Mouse (Mus musculus): ENCODE measurements around the gene Crp. TPM values are rescaled to one million over a fixed set of nuclear protein-coding genes. Genes with fewer than 3 reads are reported as not detected.

Crp gene
- polyA plus RNA-seq (2015; fragmentation: Nextera tagmentation; extraction: Ambion mirVana), result 0.65 and 0.67 TPM in 2 replicates

- DNase-seq (ENCODE audit: low spot score), result no peak
Measured at GRCm38 (mm10) chr1:172697844-172698243, at the start of gene Crp. TSS of gene Crp (plus strand) at chr1:172698055.

- DNase-seq (ENCODE audit: low spot score), result no peak
Measured at GRCm38 (mm10) chr1:172649396-172649795, 48.5 kb upstream of the Crp start.

GRCm38 (mm10) chr1:172650519-172651287, 47.2 kb upstream of the Crp start:
- DNase-seq (ENCODE audit: low spot score), result no peak

- no peak for DNase-seq (ENCODE audit: low spot score)
Measured at GRCm38 (mm10) chr1:172651288-172651987, 46.4 kb upstream of the Crp start.

GRCm38 (mm10) chr1:172652040-172652662, 45.7 kb upstream of the Crp start:
- DNase-seq (ENCODE audit: low spot score), result no peak

- no peak for DNase-seq (ENCODE audit: low spot score)
Measured at GRCm38 (mm10) chr1:172653900-172654299, 44.0 kb upstream of the Crp start.

- no peak for DNase-seq (ENCODE audit: low spot score)
Measured at GRCm38 (mm10) chr1:172657266-172657665, 40.6 kb upstream of the Crp start.

GRCm38 (mm10) chr1:172659688-172660087, 38.2 kb upstream of the Crp start:
- no peak for DNase-seq (ENCODE audit: low spot score)

- DNase-seq (ENCODE audit: low spot score), result no peak
Measured at GRCm38 (mm10) chr1:172665457-172665856, 32.4 kb upstream of the Crp start.

- no peak for DNase-seq (ENCODE audit: low spot score)
Measured at GRCm38 (mm10) chr1:172667597-172667996, 30.3 kb upstream of the Crp start.

- no peak for DNase-seq (ENCODE audit: low spot score)
Measured at GRCm38 (mm10) chr1:172670716-172671115, 27.1 kb upstream of the Crp start.

- no peak for DNase-seq (ENCODE audit: low spot score)
Measured at GRCm38 (mm10) chr1:172680742-172681141, 17.1 kb upstream of the Crp start.

- DNase-seq (ENCODE audit: low spot score), result no peak
Measured at GRCm38 (mm10) chr1:172683551-172683950, 14.3 kb upstream of the Crp start.

- DNase-seq (ENCODE audit: low spot score), result no peak
Measured at GRCm38 (mm10) chr1:172683957-172684356, 13.9 kb upstream of the Crp start.

- no peak for DNase-seq (ENCODE audit: low spot score)
Measured at GRCm38 (mm10) chr1:172685178-172685577, 12.7 kb upstream of the Crp start.

GRCm38 (mm10) chr1:172697422-172697821, 433 bp upstream of the Crp start:
- DNase-seq (ENCODE audit: low spot score), result no peak

- no peak for DNase-seq (ENCODE audit: low spot score)
Measured at GRCm38 (mm10) chr1:172700814-172701213, 3.0 kb downstream of the Crp start.

- no peak for DNase-seq (ENCODE audit: low spot score)
Measured at GRCm38 (mm10) chr1:172701381-172701780, 3.5 kb downstream of the Crp start.

GRCm38 (mm10) chr1:172701901-172702300, 4.0 kb downstream of the Crp start:
- no peak for DNase-seq (ENCODE audit: low spot score)

GRCm38 (mm10) chr1:172704769-172705168, 6.9 kb downstream of the Crp start:
- DNase-seq (ENCODE audit: low spot score), result no peak

- DNase-seq (ENCODE audit: low spot score), result no peak
Measured at GRCm38 (mm10) chr1:172706243-172706642, 8.4 kb downstream of the Crp start.

- no peak for DNase-seq (ENCODE audit: low spot score)
Measured at GRCm38 (mm10) chr1:172709788-172710350, 12.0 kb downstream of the Crp start.
